Mouse (Mus musculus): ENCODE data around the gene Krt35.

DNA sequence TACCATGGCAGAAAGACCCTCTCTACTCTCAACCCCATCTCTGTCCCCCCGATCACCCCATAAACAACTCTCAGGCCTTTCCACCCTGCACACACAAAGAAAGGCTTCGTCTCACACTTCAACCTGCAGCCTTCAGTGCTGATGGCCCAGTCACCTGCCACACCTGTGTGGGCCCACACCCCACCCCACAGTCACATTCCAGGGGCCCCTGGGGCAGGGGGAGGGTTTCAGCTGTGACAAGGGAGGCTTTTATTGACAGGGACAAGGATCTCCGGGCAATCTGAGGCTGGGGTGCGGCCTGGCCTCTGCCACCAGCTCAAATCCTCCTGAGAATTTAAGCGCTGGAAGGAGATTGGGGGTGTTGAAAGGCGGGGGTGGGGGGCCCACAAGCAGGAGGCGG is 42.8 kb upstream of the Krt35 start:
- TF ChIP-seq CTCF (IDR thresholded peaks at IDR 0.05) (no peak), POLR2A (IDR thresholded peaks at IDR 0.05; ENCODE audit: insufficient read depth, low read depth, low read length) (no peak), EP300 (IDR thresholded peaks at IDR 0.05; ENCODE audit: insufficient read depth, low read depth, low read length) (no peak)
